15 mouse cellular contexts compared by ENCODE assay signal in genomic region chr7:105033836-105034235, GRCm38 (mm10). TPM values are rescaled to one million over a fixed set of nuclear protein-coding genes. Genes with fewer than 3 reads are reported as not detected.
"Had no signal": no experiment of that assay in that cellular context is flagged by ENCODE, and none has a peak within 500 bp of the region (broad histone marks: within the 10 kb centered on the region; RNA-seq: fewer than 3 reads in every experiment).

No protein-coding gene starts in this region.

RNA-seq across cellular contexts. Expression of gene Olfr676, which starts 1.3 kb away (rescaled TPM):
- total RNA-seq: layer of hippocampus, adult 8-10 months; layer of hippocampus, postnatal 14 days; left cerebral cortex, adult 18-20 months; left cerebral cortex, postnatal 10 days; megakaryocyte, adult 5-6 weeks had no signal
- polyA plus RNA-seq: limb, embryonic 10.5 days; limb, embryonic 14.5 days; liver, embryonic 11.5 days; liver, embryonic 15.5 days; lung, adult 2 months; midbrain, embryonic 10.5 days; midbrain, embryonic 15.5 days; neural tube, embryonic 13.5 days; small intestine, adult 2 months; stomach, embryonic 16.5 days had no signal

RNA-seq across cellular contexts. Expression of gene Olfr675, which starts 5.6 kb away (rescaled TPM):
- total RNA-seq: layer of hippocampus, adult 8-10 months; layer of hippocampus, postnatal 14 days; left cerebral cortex, adult 18-20 months; left cerebral cortex, postnatal 10 days; megakaryocyte, adult 5-6 weeks had no signal
- polyA plus RNA-seq: limb, embryonic 10.5 days; limb, embryonic 14.5 days; liver, embryonic 11.5 days; liver, embryonic 15.5 days; lung, adult 2 months; midbrain, embryonic 10.5 days; midbrain, embryonic 15.5 days; neural tube, embryonic 13.5 days; small intestine, adult 2 months; stomach, embryonic 16.5 days had no signal

RNA-seq across cellular contexts. Expression of gene Olfr677, which starts 17.3 kb away (rescaled TPM):
- total RNA-seq: layer of hippocampus, adult 8-10 months; layer of hippocampus, postnatal 14 days; left cerebral cortex, adult 18-20 months; left cerebral cortex, postnatal 10 days; megakaryocyte, adult 5-6 weeks had no signal
- polyA plus RNA-seq: limb, embryonic 10.5 days; limb, embryonic 14.5 days; liver, embryonic 11.5 days; liver, embryonic 15.5 days; lung, adult 2 months; midbrain, embryonic 10.5 days; midbrain, embryonic 15.5 days; neural tube, embryonic 13.5 days; small intestine, adult 2 months; stomach, embryonic 16.5 days had no signal

RNA-seq across cellular contexts. Expression of gene Olfr678, which starts 30.4 kb away (rescaled TPM):
- total RNA-seq: layer of hippocampus, adult 8-10 months; layer of hippocampus, postnatal 14 days; left cerebral cortex, adult 18-20 months; left cerebral cortex, postnatal 10 days; megakaryocyte, adult 5-6 weeks had no signal
- polyA plus RNA-seq: limb, embryonic 10.5 days; limb, embryonic 14.5 days; liver, embryonic 11.5 days; liver, embryonic 15.5 days; lung, adult 2 months; midbrain, embryonic 10.5 days; midbrain, embryonic 15.5 days; neural tube, embryonic 13.5 days; small intestine, adult 2 months; stomach, embryonic 16.5 days had no signal

RNA-seq across cellular contexts. Expression of gene Olfr672, which starts 32.0 kb away (rescaled TPM):
- total RNA-seq: layer of hippocampus, adult 8-10 months; layer of hippocampus, postnatal 14 days; left cerebral cortex, adult 18-20 months; left cerebral cortex, postnatal 10 days; megakaryocyte, adult 5-6 weeks had no signal
- polyA plus RNA-seq: limb, embryonic 10.5 days; limb, embryonic 14.5 days; liver, embryonic 11.5 days; liver, embryonic 15.5 days; lung, adult 2 months; midbrain, embryonic 10.5 days; midbrain, embryonic 15.5 days; neural tube, embryonic 13.5 days; small intestine, adult 2 months; stomach, embryonic 16.5 days had no signal
